Mouse (Mus musculus) embryonic facial prominence, embryonic 13.5 days (tissue): ENCODE data around the gene Rusc2. TPM values are rescaled to one million over a fixed set of nuclear protein-coding genes. Genes with fewer than 3 reads are reported as not detected.

Experiments used
- ATAC-seq: fragments of 200-750 bp; cut with Nextera tagmentation; 2 replicates; pipeline ENCODE4 v1.8.0; 2017; ENCODE audit warnings: low read depth; ENCODE audit not compliant: insufficient number of reproducible peaks, insufficient read depth, low FRiP score, low TSS enrichment
- H3K27ac ChIP-seq: fragments of 300-500 bp; sonication (generic); 2 replicates; pipeline ENCODE4 v1.5.1; 2015; ENCODE audit warnings: moderate library complexity, mild to moderate bottlenecking, inconsistent platforms
- H3K27me3 ChIP-seq: fragments of 300-500 bp; sonication (generic); 2 replicates; pipeline ENCODE4 v1.6.1; 2015; ENCODE audit warnings: mild to moderate bottlenecking, inconsistent platforms
- H3K36me3 ChIP-seq: fragments of 300-500 bp; sonication (generic); 2 replicates; pipeline ENCODE4 v1.6.1; 2015; ENCODE audit warnings: mild to moderate bottlenecking, inconsistent platforms
- H3K4me1 ChIP-seq: fragments of 300-500 bp; sonication (generic); 2 replicates; pipeline ENCODE4 v1.6.1; 2015; ENCODE audit warnings: inconsistent platforms
- H3K4me2 ChIP-seq: fragments of 300-500 bp; sonication (generic); 2 replicates; pipeline ENCODE4 v1.6.1; 2015; ENCODE audit warnings: moderate library complexity, mild to moderate bottlenecking, inconsistent platforms
- H3K4me3 ChIP-seq: fragments of 300-500 bp; sonication (generic); 2 replicates; pipeline ENCODE4 v1.5.1; 2015; ENCODE audit warnings: mild to moderate bottlenecking, inconsistent platforms
- H3K9ac ChIP-seq: fragments of 300-500 bp; sonication (generic); 2 replicates; pipeline ENCODE4 v1.6.1; 2015; ENCODE audit warnings: mild to moderate bottlenecking, inconsistent platforms
- H3K9me3 ChIP-seq: fragments of 300-500 bp; sonication (generic); 2 replicates; pipeline ENCODE4 v1.6.1; 2016; ENCODE audit warnings: inconsistent platforms
- WGBS: fragments of 180-500 bp; shearing (Covaris S2); methylation state at CpG from one replicate; pipeline ENCODE4 v1.1.7; 2015; ENCODE audit warnings: mixed read lengths; 5-methylcytosine and 5-hydroxymethylcytosine counted together
- polyA plus RNA-seq: library from polyadenylated mRNA; unstranded; fragments of >200 nt; fragmentation: Nextera tagmentation; extraction: Ambion mirVana; gene quantifications from 2 replicates; pipeline ENCODE4 v1.2.1, GENCODE M21; 2015

The Rusc2 gene
- polyA plus RNA-seq, 1 experiment from 2014 or later = 13.1 TPM

DNA sequence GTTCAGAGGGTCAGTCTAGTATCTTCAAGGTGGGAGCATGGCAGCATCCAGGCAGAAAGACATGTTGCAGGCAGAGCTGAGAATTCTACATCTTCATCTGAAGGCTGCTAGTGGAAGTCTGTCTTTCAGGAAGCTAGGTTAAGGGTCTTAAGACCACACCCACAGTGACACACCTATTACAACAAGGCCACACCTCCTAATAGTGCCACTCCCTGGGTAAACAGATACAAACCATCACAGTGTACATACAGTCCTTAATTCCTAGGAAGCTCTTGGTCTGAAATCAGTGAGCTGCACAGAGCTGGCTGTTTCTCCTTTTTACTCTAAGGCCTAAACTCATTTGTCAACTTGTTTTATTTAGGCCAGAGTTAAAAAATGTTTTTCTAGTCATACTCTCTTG, 5.2 kb downstream of the Rusc2 start:
- Histone ChIP-seq H3K4me3 (no peak overlapping the region), H3K27ac (no peak overlapping the region), H3K4me1 (peaks cover 24% of the 10 kb centered on the region), H3K4me2 (no peak overlapping the region), H3K9ac (no peak overlapping the region), H3K9me3 (no peaks in the 10 kb centered on the region), H3K27me3 (no peaks in the 10 kb centered on the region), H3K36me3 (0 out of 2 replicates have a peak, but pooled peaks cover 6% of the 10 kb centered on the region)
- ATAC-seq = no peak

DNA sequence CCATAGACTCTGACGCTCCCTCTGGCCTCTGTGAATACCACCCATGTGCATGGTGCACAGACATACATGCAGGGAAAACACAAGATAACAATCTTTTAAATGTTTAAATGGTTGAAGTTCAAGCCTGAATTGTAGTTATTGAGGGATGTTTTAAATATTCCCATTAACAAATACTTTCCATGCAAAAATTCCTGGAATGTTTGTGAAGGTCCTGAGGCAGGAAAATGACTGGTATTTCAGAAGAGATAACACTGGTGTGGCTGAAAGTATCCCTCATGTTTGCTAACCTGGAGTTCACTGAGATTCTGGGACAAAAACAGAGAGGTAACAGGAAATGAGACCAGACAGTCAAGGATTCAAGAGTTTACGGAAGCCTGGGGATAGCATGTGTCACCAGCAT, 7.6 kb downstream of the Rusc2 start:
- ATAC-seq = no peak
- 68% methylated on average over 2 of the region's 2 CpGs for WGBS
- Histone ChIP-seq H3K4me2 (no peak overlapping the region), H3K4me1 (peaks cover 20% of the 10 kb centered on the region), H3K9me3 (no peaks in the 10 kb centered on the region), H3K4me3 (no peak overlapping the region), H3K36me3 (0 out of 2 replicates have a peak, but pooled peaks cover 9% of the 10 kb centered on the region), H3K27ac (no peak overlapping the region), H3K9ac (no peak overlapping the region), H3K27me3 (no peaks in the 10 kb centered on the region)

- WGBS = 61% methylated on average over 9 of the region's 9 CpGs
- Histone ChIP-seq H3K9me3 (no peaks in the 10 kb centered on the region), H3K9ac (no peak overlapping the region), H3K4me3 (no peak overlapping the region), H3K4me1 (peaks cover 20% of the 10 kb centered on the region), H3K4me2 (no peak overlapping the region), H3K36me3 (0 out of 2 replicates have a peak, but pooled peaks cover 9% of the 10 kb centered on the region), H3K27ac (0 out of 2 replicates have a peak overlapping the region, but pooled peaks have one; percentile 23), H3K27me3 (no peaks in the 10 kb centered on the region)
- no peak for ATAC-seq
These were observed 8.2 kb downstream of the Rusc2 start for GRCm38 (mm10) chr4:43389845-43390440.

GRCm38 (mm10) chr4:43391521-43392050, 9.8 kb downstream of the Rusc2 start:
- WGBS = 58% methylated on average over 3 of the region's 3 CpGs
- no peak for ATAC-seq
- no peak overlapping the region for H3K27ac ChIP-seq

GRCm38 (mm10) chr4:43394345-43394891, 12.6 kb downstream of the Rusc2 start:
- no peaks in the 10 kb centered on the region for H3K27me3 ChIP-seq
- peaks cover 45% of the 10 kb centered on the region for H3K4me1 ChIP-seq
- 41% methylated on average over 15 of the region's 15 CpGs for WGBS
- H3K9ac ChIP-seq = no peak overlapping the region
- 0 out of 2 replicates have a peak, but pooled peaks cover 3% of the 10 kb centered on the region for H3K36me3 ChIP-seq
- no peak for ATAC-seq
- peak overlapping the region; percentile 70 for H3K27ac ChIP-seq
- H3K4me2 ChIP-seq = peak overlapping the region; percentile 17; the same call in 1 of the 2 replicates
- no peak overlapping the region for H3K4me3 ChIP-seq
- H3K9me3 ChIP-seq = no peaks in the 10 kb centered on the region

More at GRCm38 (mm10) chr4:43391521-43392050, 9.8 kb downstream of the Rusc2 start:
- Histone ChIP-seq H3K9ac (no peak overlapping the region), H3K4me1 (peaks cover 23% of the 10 kb centered on the region), H3K4me3 (no peak overlapping the region), H3K4me2 (no peak overlapping the region), H3K27me3 (no peaks in the 10 kb centered on the region), H3K36me3 (0 out of 2 replicates have a peak, but pooled peaks cover 9% of the 10 kb centered on the region), H3K9me3 (no peaks in the 10 kb centered on the region)

GRCm38 (mm10) chr4:43395147-43395546, 13.4 kb downstream of the Rusc2 start:
- Histone ChIP-seq H3K27me3 (no peaks in the 10 kb centered on the region), H3K9me3 (no peaks in the 10 kb centered on the region), H3K4me2 (no peak overlapping the region), H3K9ac (no peak overlapping the region), H3K36me3 (0 out of 2 replicates have a peak, but pooled peaks cover 3% of the 10 kb centered on the region), H3K4me1 (peaks cover 45% of the 10 kb centered on the region), H3K4me3 (no peak overlapping the region), H3K27ac (no peak overlapping the region)
- 85% methylated on average over 5 of the region's 5 CpGs for WGBS
- ATAC-seq = no peak

- WGBS = 66% methylated on average over 9 of the region's 9 CpGs
- Histone ChIP-seq H3K4me3 (no peak overlapping the region), H3K4me1 (peaks cover 49% of the 10 kb centered on the region), H3K4me2 (no peak overlapping the region), H3K36me3 (0 out of 2 replicates have a peak, but pooled peaks cover 3% of the 10 kb centered on the region), H3K27me3 (no peaks in the 10 kb centered on the region), H3K27ac (no peak overlapping the region), H3K9ac (no peak overlapping the region), H3K9me3 (no peaks in the 10 kb centered on the region)
- ATAC-seq = no peak
These were observed 14.1 kb downstream of the Rusc2 start for GRCm38 (mm10) chr4:43395836-43396235.

GRCm38 (mm10) chr4:43396381-43396780, 14.6 kb downstream of the Rusc2 start:
- Histone ChIP-seq H3K27ac (peak overlapping the region; percentile 60; the same call in 1 of the 2 replicates), H3K9me3 (no peaks in the 10 kb centered on the region), H3K36me3 (0 out of 2 replicates have a peak, but pooled peaks cover 3% of the 10 kb centered on the region), H3K4me2 (no peak overlapping the region), H3K4me1 (peaks cover 52% of the 10 kb centered on the region), H3K9ac (no peak overlapping the region), H3K27me3 (no peaks in the 10 kb centered on the region), H3K4me3 (no peak overlapping the region)
- 64% methylated on average over 5 of the region's 5 CpGs for WGBS
- ATAC-seq = no peak

- Histone ChIP-seq H3K4me2 (no peak overlapping the region), H3K9me3 (no peaks in the 10 kb centered on the region), H3K4me1 (peaks cover 64% of the 10 kb centered on the region), H3K9ac (no peak overlapping the region), H3K27ac (no peak overlapping the region; the same call in 1 of the 2 replicates), H3K4me3 (no peak overlapping the region), H3K36me3 (no peaks in the 10 kb centered on the region), H3K27me3 (no peaks in the 10 kb centered on the region)
- WGBS = 43% methylated on average over 4 of the region's 4 CpGs
- no peak for ATAC-seq
These were observed 16.2 kb downstream of the Rusc2 start for GRCm38 (mm10) chr4:43398014-43398413.

- H3K27me3 ChIP-seq = no peaks in the 10 kb centered on the region
- ATAC-seq = peak; percentile 46
- peak overlapping the region; percentile 55; the same call in 1 of the 2 replicates for H3K27ac ChIP-seq
- H3K4me3 ChIP-seq = no peak overlapping the region
- H3K36me3 ChIP-seq = no peaks in the 10 kb centered on the region
- peak overlapping the region; percentile 44 for H3K4me2 ChIP-seq
- H3K9me3 ChIP-seq = no peaks in the 10 kb centered on the region
- peak overlapping the region; percentile 52; the same call in 1 of the 2 replicates for H3K9ac ChIP-seq
- WGBS = 32% methylated on average over 17 of the region's 17 CpGs
- H3K4me1 ChIP-seq = peaks cover 62% of the 10 kb centered on the region
These were observed 17.1 kb downstream of the Rusc2 start for GRCm38 (mm10) chr4:43398829-43399331.

DNA sequence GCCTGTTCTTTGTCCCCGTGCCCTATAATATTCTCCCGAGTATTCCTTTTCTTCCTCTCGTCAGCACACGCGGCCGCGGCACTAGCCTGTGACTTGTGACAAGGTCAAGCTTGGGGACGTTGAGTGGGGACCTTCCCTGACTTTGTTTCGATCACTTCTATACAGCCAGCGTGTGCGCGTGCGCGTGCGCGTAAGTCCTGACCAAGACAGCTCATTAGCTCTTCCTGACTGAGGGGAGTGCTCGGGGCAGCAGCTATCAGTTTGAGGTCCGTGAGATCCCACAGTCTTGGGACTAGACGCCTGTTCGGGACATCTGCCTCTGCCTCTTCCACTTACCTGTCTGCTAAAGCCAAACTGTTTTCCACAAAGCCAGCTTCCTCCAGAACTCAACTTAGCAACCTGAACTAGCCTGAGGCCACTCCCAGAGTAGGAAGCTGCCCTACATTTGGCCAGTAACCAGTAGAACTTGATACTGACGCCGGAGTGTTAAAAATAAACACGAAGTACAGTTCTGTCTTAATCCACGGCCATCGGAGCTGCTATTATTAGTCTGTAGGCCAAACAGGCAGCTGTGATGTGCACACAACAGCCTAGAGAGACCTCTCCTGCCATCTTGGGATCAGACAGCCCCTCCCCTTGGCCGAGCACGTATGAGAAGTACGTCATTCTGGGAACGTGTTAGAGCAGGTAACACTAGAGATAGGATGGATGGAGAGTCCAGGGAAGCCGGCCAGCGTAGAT, 17.8 kb downstream of the Rusc2 start:
- Histone ChIP-seq H3K9me3 (no peaks in the 10 kb centered on the region), H3K9ac (0 out of 2 replicates have a peak overlapping the region, but pooled peaks have one; percentile 52), H3K36me3 (no peaks in the 10 kb centered on the region; the same call in 1 of the 2 replicates), H3K27me3 (no peaks in the 10 kb centered on the region), H3K4me2 (peak overlapping the region; percentile 44), H3K4me1 (peaks cover 57% of the 10 kb centered on the region), H3K4me3 (no peak overlapping the region), H3K27ac (peak overlapping the region; percentile 55; the same call in 1 of the 2 replicates)
- ATAC-seq = no peak
- WGBS = 67% methylated on average over 31 of the region's 31 CpGs
